Mouse (Mus musculus) myocyte (in vitro differentiated cells): Measurements from ENCODE around the gene Pold1.

Source experiments
- E2F4 ChIP-seq: IDR thresholded peaks from one replicate; pipeline ENCODE4 v1.6.1; 2011; ENCODE audit warnings: mild to moderate bottlenecking, control low read depth, moderate library complexity; ENCODE audit not compliant: insufficient read depth
- MAX ChIP-seq: IDR thresholded peaks from one replicate; pipeline ENCODE4 v1.6.1; 2011; ENCODE audit warnings: low read depth, mild to moderate bottlenecking, control low read depth
- POLR2A ChIP-seq: IDR thresholded peaks from one replicate; pipeline ENCODE4 v1.6.1; 2011; ENCODE audit warnings: low read depth, mild to moderate bottlenecking, control low read depth, moderate library complexity; ENCODE audit not compliant: insufficient read length
- REST ChIP-seq: IDR thresholded peaks from one replicate; pipeline ENCODE4 v1.6.1; 2011; ENCODE audit warnings: mild to moderate bottlenecking, control low read depth, moderate library complexity; ENCODE audit not compliant: insufficient read depth, insufficient read length
- TCF3 ChIP-seq: IDR thresholded peaks from one replicate; pipeline ENCODE4 v1.6.1; 2011; ENCODE audit warnings: low read depth, control low read depth; ENCODE audit not compliant: insufficient read length

- TF ChIP-seq POLR2A = no peak
- no peak for TF ChIP-seq TCF3
- TF ChIP-seq REST = no peak
- no peak for TF ChIP-seq MAX
- no peak for TF ChIP-seq E2F4
These were observed 51.9 kb downstream of the Pold1 start for GRCm38 (mm10) chr7:44496771-44497109.
